Mouse (Mus musculus) hindbrain, postnatal 0 days (tissue): ENCODE measurements around the gene Bmpr2. TPM values are rescaled to one million over a fixed set of nuclear protein-coding genes. Genes with fewer than 3 reads are reported as not detected.

Experiments used
- ATAC-seq: fragments of 200-750 bp; cut with Nextera tagmentation; 2 replicates; pipeline ENCODE4 v1.8.0; 2017; ENCODE audit warnings: mild to moderate bottlenecking, moderate TSS enrichment, moderate library complexity
- DNase-seq: peaks from one replicate; pipeline ENCODE4 v3.0.0-alpha.2; 2015; ENCODE audit warnings: low spot score
- H3K27ac ChIP-seq: fragments of 300-500 bp; sonication (generic); 2 replicates; pipeline ENCODE4 v1.5.1; 2014; ENCODE audit warnings: mild to moderate bottlenecking
- H3K27me3 ChIP-seq: fragments of 300-500 bp; sonication (generic); 2 replicates; pipeline ENCODE4 v1.6.1; 2014; ENCODE audit warnings: low read length, mixed read lengths; ENCODE audit not compliant: insufficient read depth
- H3K36me3 ChIP-seq: fragments of 300-500 bp; sonication (generic); 2 replicates; pipeline ENCODE4 v1.6.1; 2014; ENCODE audit warnings: low read length, mixed read lengths; ENCODE audit not compliant: insufficient read depth
- H3K4me1 ChIP-seq: fragments of 300-500 bp; sonication (generic); 2 replicates; pipeline ENCODE4 v1.6.1; 2014; ENCODE audit warnings: antibody characterized with exemption, low read length, mixed read lengths; ENCODE audit not compliant: insufficient read depth
- H3K4me2 ChIP-seq: fragments of 300-500 bp; sonication (generic); 2 replicates; pipeline ENCODE4 v1.6.1; 2014; ENCODE audit warnings: low read depth, mild to moderate bottlenecking, low read length, moderate library complexity, mixed read lengths
- H3K4me3 ChIP-seq: fragments of 300-500 bp; sonication (generic); 2 replicates; pipeline ENCODE4 v1.5.1; 2014; ENCODE audit warnings: low read length
- H3K9ac ChIP-seq: fragments of 300-500 bp; sonication (generic); replicated peaks from 2 replicates; pipeline ENCODE4 v1.6.1; 2014; ENCODE audit warnings: mild to moderate bottlenecking, low read length, moderate library complexity, mixed read lengths
- H3K9me3 ChIP-seq: fragments of 300-500 bp; sonication (generic); 2 replicates; pipeline ENCODE4 v1.6.1; 2016; ENCODE audit warnings: low read length, mixed read lengths
- CTCF ChIP-seq: IDR thresholded peaks from 2 replicates; pipeline ENCODE4 v1.5.1; 2016; ENCODE audit warnings: antibody characterized with exemption, control low read depth, low read depth
- WGBS: fragments of 180-500 bp; shearing (Covaris S2); extraction: QIAGEN DNeasy Blood & Tissue Kit; methylation state at CpG from one replicate; pipeline ENCODE4 v1.1.7; 2014; 5-methylcytosine and 5-hydroxymethylcytosine counted together
- polyA plus RNA-seq: library from polyadenylated mRNA; unstranded; fragments of >200 nt; fragmentation: Nextera tagmentation; extraction: Ambion mirVana; gene quantifications from 2 replicates; pipeline ENCODE4 v1.2.1, GENCODE M21; 2015
- total RNA-seq: library from RNA; depleted of rRNA; stranded (reverse); fragments of >200 nt; gene quantifications from 2 replicates; pipeline ENCODE4 v1.2.3, GENCODE M21; 2014

Gene Bmpr2
- total and polyA plus RNA-seq, 2 experiments from 2014 or later: 9.2 to 59.8 TPM

DNA sequence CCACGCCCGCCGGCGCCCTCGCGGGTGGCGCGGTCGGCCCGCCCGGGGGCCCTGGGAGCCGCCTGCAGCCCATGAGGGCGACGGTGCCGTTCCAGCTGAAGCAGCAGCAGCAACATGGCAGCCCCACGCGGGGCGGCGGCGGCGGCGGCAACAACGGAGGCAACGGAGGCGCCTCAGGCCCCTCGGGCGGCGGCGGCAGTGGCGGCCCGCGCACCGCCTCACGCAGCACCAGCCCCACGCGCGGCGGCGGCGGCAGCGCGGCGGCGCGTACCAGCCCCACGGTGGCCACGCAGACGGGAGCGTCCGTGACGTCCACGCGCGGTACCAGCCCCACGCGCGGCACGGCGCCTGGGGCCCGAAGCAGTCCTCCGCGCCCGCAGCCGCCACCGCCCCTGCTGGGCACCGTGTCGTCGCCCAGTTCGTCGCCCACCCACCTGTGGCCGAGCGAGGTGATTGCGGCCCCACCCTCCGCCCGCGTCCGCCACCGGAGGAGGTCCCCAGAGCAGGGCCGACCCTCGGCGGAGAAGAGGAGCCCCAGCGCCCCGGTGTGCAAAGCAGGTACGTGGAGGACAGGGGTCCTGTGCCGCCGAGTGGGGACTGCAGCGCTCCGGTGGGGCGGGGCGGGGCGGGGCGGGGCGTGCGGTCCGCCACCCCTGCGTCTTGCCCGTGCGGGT is 150.1 kb downstream of the Bmpr2 start:
- Histone ChIP-seq H3K4me1 (peaks cover 18% of the 10 kb centered on the region; the same call in 1 of the 2 replicates), H3K4me2 (peak overlapping the region; percentile 70), H3K4me3 (peak overlapping the region; percentile 98), H3K9ac (peak overlapping the region; percentile 99), H3K27ac (peak overlapping the region; percentile 99), H3K27me3 (no peaks in the 10 kb centered on the region), H3K9me3 (no peaks in the 10 kb centered on the region), H3K36me3 (no peaks in the 10 kb centered on the region)
- DNase-seq (peak; percentile 73), ATAC-seq (peak; percentile 70)
- TF ChIP-seq CTCF: no peak
- WGBS: under 1% methylated on average over 60 of the region's 98 CpGs

DNA sequence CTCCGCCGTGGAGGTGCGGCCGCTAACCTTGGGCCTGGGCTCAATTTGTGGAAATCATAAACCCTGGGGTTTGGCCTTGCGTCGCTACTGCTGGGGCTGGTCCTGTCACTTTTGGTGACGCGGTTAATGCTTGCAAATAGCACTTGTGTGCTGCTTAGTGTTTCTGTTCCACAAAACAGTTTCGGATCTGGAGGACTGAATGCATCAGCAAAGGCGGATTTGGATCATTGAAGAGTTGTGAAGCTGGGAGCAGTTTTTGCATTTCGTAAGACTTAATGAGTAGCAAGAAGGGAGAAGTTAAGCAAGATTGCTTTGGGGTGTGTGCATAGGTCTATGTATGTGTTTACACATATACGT is 150.6 kb downstream of the Bmpr2 start:
- TF ChIP-seq CTCF: no peak
- 3% methylated on average over 12 of the region's 12 CpGs for WGBS
- H3K27ac ChIP-seq: peak overlapping the region; percentile 99
- H3K4me3 ChIP-seq: peak overlapping the region; percentile 98
- peak overlapping the region; percentile 70 for H3K4me2 ChIP-seq
- no peaks in the 10 kb centered on the region for H3K9me3 ChIP-seq
- peaks cover 18% of the 10 kb centered on the region; the same call in 1 of the 2 replicates for H3K4me1 ChIP-seq
- no peaks in the 10 kb centered on the region for H3K27me3 ChIP-seq
- H3K9ac ChIP-seq: peak overlapping the region; percentile 99
- no peak for ATAC-seq
- H3K36me3 ChIP-seq: no peaks in the 10 kb centered on the region
- DNase-seq: peak; percentile 58

DNA sequence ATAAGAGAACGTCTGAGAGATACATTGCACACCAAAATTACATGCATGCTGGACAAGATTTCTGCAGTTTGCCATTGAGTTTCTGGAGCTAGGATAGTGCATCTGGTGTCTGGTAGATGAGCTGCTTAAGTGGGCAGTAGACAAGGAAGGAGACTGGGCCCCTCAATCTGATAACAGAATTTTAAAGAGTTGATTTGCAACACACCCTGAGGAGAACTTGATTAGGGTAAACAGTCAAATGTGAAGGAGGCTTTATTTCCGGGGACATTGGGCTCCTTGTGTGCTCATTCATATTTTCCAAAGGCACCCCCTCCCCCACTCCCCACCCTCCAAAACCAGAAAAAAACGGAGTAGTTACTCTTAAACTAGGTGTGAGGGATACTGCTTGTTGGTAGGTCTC is 151.6 kb downstream of the Bmpr2 start:
- Histone ChIP-seq H3K36me3 (no peaks in the 10 kb centered on the region), H3K27ac (no peak overlapping the region), H3K4me3 (peak overlapping the region; percentile 98), H3K9me3 (no peaks in the 10 kb centered on the region), H3K4me1 (peaks cover 18% of the 10 kb centered on the region; the same call in 1 of the 2 replicates), H3K4me2 (peak overlapping the region; percentile 70), H3K27me3 (no peaks in the 10 kb centered on the region), H3K9ac (peak overlapping the region; percentile 99; the same call in 1 of the 2 replicates)
- no peak for TF ChIP-seq CTCF
- no peak for DNase-seq
- no peak for ATAC-seq
- 51% methylated on average over 3 of the region's 3 CpGs for WGBS

DNA sequence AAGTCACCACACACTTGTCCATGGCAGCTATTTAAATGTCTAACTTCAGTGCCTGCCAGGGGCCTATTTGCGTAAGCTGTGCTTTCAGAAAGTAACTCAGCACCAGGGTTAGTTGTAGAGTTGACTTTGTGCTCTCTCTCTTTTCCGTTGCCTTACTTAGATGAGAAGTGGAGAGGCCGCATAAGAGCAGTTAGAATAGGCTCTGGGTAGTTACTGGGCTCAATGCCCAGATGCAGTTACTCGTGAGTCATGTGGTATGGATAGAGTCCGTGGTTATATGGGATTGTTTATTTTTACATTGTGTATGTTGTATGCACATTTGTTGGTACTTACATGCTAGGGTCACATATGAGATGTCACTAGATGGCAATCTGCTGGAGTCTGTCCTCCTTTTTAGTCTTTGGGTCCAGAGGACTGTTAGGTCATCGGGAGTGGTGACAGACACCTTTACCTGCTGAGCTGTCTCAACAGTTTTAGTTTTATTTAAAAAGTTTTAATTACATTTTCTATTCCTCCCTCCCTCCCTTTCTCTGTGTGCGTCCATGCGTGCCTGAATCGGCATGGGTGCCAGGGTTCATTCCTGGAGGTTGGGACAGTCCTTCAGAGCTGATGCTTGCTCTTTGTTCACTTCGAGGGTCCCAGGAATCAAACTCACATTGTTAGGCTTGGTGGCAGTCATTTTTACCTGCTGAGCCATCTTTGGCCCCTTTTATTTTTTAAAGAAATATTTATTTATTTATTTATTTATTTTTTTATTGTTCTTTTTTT is 152.8 kb downstream of the Bmpr2 start:
- H3K9me3 ChIP-seq: no peaks in the 10 kb centered on the region
- H3K27me3 ChIP-seq: no peaks in the 10 kb centered on the region
- 54% methylated on average over 10 of the region's 10 CpGs for WGBS
- H3K4me1 ChIP-seq: peaks cover 18% of the 10 kb centered on the region; the same call in 1 of the 2 replicates
- DNase-seq: peak; percentile 17
- no peak for TF ChIP-seq CTCF
- H3K36me3 ChIP-seq: no peaks in the 10 kb centered on the region
- no peak overlapping the region for H3K27ac ChIP-seq
- no peak for ATAC-seq
- H3K4me3 ChIP-seq: no peak overlapping the region
- no peak overlapping the region for H3K9ac ChIP-seq
- H3K4me2 ChIP-seq: peak overlapping the region; percentile 70

DNA sequence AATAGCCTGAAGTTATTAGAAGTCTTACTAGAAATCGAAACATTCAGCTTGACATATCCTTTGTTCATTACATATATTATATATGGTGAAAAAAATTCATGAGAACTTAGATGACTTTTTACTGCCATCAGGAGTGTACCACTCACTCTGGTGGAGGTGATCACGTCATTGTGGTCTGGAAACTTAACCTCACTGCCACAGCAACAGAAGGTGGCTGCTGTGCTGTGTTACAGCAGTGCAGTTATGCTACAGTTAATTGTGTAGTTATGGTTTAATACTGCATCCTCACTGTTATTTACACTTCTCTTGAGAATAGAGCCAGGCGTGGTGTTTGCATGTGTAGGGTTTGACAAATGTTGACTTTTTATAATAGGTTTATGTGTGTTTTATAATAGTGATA is 154.2 kb downstream of the Bmpr2 start:
- Histone ChIP-seq H3K9me3 (no peaks in the 10 kb centered on the region), H3K27me3 (no peaks in the 10 kb centered on the region), H3K27ac (no peak overlapping the region), H3K4me3 (no peak overlapping the region), H3K36me3 (no peaks in the 10 kb centered on the region), H3K9ac (no peak overlapping the region), H3K4me1 (peaks cover 18% of the 10 kb centered on the region; the same call in 1 of the 2 replicates), H3K4me2 (no peak overlapping the region)
- TF ChIP-seq CTCF: no peak
- ATAC-seq (no peak), DNase-seq (no peak)
- WGBS: 74% methylated on average over 3 of the region's 3 CpGs

DNA sequence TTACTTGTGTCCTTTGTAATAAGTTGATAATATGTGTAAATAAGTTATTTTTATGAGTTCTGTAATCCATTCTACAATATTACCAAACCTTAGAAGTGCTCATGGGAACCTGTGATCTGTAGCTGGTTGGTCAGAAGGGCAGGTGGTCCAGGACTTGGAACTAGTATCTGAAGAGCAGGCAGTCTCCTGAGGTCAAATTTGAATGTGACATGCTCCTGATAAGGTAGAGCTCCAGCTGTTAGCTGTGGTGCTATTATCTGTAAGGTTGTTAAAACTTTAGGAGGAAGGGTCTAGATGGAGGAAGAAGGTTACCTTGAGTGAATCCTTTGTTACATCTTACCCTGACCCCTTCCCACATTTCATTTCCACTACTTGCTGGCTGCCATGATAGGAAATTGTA is 154.9 kb downstream of the Bmpr2 start:
- Histone ChIP-seq H3K27me3 (no peaks in the 10 kb centered on the region), H3K4me2 (no peak overlapping the region), H3K4me1 (peaks cover 18% of the 10 kb centered on the region; the same call in 1 of the 2 replicates), H3K4me3 (no peak overlapping the region), H3K9ac (no peak overlapping the region), H3K36me3 (no peaks in the 10 kb centered on the region), H3K27ac (no peak overlapping the region), H3K9me3 (no peaks in the 10 kb centered on the region)
- ATAC-seq: no peak
- TF ChIP-seq CTCF: no peak
- no peak for DNase-seq

DNA sequence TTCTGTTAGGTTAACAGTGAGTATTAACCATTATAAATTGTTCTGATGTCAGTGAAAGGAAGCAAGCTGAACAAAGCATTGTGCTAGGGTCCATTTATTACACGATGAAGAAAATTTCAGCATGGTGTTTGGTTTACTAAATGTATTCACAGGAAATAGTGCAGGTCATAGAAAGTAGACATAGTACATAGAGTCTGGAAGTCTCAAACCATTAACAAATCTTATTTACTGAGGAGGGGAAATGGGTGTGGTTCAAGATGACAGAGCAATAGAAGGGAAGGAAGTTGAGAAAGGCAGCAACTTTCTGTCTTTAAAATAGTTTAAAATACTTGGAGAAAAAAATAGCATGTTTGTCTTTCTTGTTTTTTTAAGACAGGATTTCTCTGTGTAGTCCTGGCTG is 160.0 kb downstream of the Bmpr2 start:
- Histone ChIP-seq H3K36me3 (no peaks in the 10 kb centered on the region), H3K27me3 (no peaks in the 10 kb centered on the region), H3K4me2 (no peak overlapping the region), H3K27ac (no peak overlapping the region), H3K4me3 (no peak overlapping the region), H3K9ac (no peak overlapping the region), H3K9me3 (no peaks in the 10 kb centered on the region), H3K4me1 (no peaks in the 10 kb centered on the region)
- ATAC-seq (no peak), DNase-seq (no peak)
- 40% methylated on average over 1 of the region's 1 CpGs for WGBS
- TF ChIP-seq CTCF: no peak
